Mouse (Mus musculus) heart, embryonic 15.5 days (tissue): Measurements from ENCODE around the gene Plcl2. TPM values are rescaled to one million over a fixed set of nuclear protein-coding genes. Genes with fewer than 3 reads are reported as not detected.

Experiments
- ATAC-seq: fragments of 200-750 bp; cut with Nextera tagmentation; replicated peaks from 2 replicates; pipeline ENCODE4 v1.8.0; 2017; ENCODE audit warnings: low read depth, moderate TSS enrichment; ENCODE audit not compliant: insufficient number of reproducible peaks, insufficient read depth, low FRiP score
- H3K27ac ChIP-seq: fragments of 300-500 bp; sonication (generic); 2 replicates; pipeline ENCODE4 v1.5.1; 2015; ENCODE audit warnings: mild to moderate bottlenecking, inconsistent platforms
- H3K27me3 ChIP-seq: fragments of 300-500 bp; sonication (generic); 2 replicates; pipeline ENCODE4 v1.6.1; 2015; ENCODE audit warnings: inconsistent platforms
- H3K36me3 ChIP-seq: fragments of 300-500 bp; sonication (generic); 2 replicates; pipeline ENCODE4 v1.6.1; 2015; ENCODE audit warnings: mild to moderate bottlenecking, inconsistent platforms
- H3K4me1 ChIP-seq: fragments of 300-500 bp; sonication (generic); replicated peaks from 2 replicates; pipeline ENCODE4 v1.6.1; 2015; ENCODE audit warnings: inconsistent platforms
- H3K4me2 ChIP-seq: fragments of 300-500 bp; sonication (generic); 2 replicates; pipeline ENCODE4 v1.6.1; 2015; ENCODE audit warnings: inconsistent platforms, mild to moderate bottlenecking, moderate library complexity
- H3K4me3 ChIP-seq: fragments of 300-500 bp; sonication (generic); 2 replicates; pipeline ENCODE4 v1.5.1; 2015; ENCODE audit warnings: mild to moderate bottlenecking, inconsistent platforms
- H3K9ac ChIP-seq: fragments of 300-500 bp; sonication (generic); 2 replicates; pipeline ENCODE4 v1.6.1; 2015; ENCODE audit warnings: mild to moderate bottlenecking, inconsistent platforms
- H3K9me3 ChIP-seq: fragments of 300-500 bp; sonication (generic); replicated peaks from 2 replicates; pipeline ENCODE4 v1.6.1; 2016; ENCODE audit warnings: inconsistent platforms
- WGBS: fragments of 180-500 bp; shearing (Covaris S2); methylation state at CpG from one replicate; pipeline ENCODE4 v1.1.7; 2015; ENCODE audit warnings: mixed read lengths; 5-methylcytosine and 5-hydroxymethylcytosine counted together
- polyA plus RNA-seq: library from polyadenylated mRNA; unstranded; fragments of >200 nt; fragmentation: Nextera tagmentation; extraction: Ambion mirVana; gene quantifications from 2 replicates; pipeline ENCODE4 v1.2.1, GENCODE M21; 2015

The Plcl2 gene
- polyA plus RNA-seq, 1 experiment from 2014 or later: 2.9 TPM

DNA sequence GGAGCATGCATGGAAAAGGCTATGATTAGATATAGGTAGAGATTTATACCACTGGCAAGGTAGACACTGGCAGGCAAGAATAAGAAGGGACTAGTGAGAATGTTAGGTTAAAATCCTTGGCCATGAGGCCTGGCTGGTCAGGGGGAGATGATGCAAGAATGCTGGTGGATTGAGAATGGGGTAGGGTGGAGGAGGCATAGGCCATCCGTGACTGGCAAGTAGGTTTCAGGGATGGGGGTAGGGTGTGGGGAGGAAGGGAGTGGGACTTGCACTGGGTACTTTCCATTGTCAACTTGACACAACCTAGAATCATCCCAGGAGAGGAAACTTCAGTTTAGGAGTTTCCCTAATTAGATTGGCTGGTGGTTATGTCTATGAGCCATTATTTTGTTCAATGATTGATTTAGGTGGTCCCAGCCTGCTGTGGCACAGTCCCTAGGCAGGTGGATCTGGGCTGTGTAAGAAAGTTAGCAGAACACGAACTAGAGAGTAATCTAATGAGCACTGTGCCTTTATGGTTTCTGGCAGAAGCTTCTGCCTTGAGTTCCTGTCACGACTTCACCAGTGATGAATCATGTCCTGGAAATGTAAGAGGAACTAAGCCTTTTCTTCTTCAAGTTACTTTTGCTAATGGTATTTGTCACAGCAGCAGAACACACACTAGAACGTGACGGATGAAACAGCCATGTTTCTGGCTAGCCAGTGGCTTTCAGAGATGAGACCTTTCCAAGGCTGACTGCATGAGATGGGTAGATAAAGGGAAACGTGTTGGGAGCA is 4.9 kb upstream of the Plcl2 start:
- peaks cover 4% of the 10 kb centered on the region; the same call in 1 of the 2 replicates for H3K4me1 ChIP-seq
- ATAC-seq: no peak
- H3K4me3 ChIP-seq: no peak overlapping the region
- no peaks in the 10 kb centered on the region for H3K27me3 ChIP-seq
- H3K9ac ChIP-seq: no peak overlapping the region
- no peak overlapping the region for H3K4me2 ChIP-seq
- H3K36me3 ChIP-seq: no peaks in the 10 kb centered on the region
- no peak overlapping the region for H3K27ac ChIP-seq
- 64% methylated on average over 6 of the region's 6 CpGs for WGBS
- no peaks in the 10 kb centered on the region for H3K9me3 ChIP-seq

DNA sequence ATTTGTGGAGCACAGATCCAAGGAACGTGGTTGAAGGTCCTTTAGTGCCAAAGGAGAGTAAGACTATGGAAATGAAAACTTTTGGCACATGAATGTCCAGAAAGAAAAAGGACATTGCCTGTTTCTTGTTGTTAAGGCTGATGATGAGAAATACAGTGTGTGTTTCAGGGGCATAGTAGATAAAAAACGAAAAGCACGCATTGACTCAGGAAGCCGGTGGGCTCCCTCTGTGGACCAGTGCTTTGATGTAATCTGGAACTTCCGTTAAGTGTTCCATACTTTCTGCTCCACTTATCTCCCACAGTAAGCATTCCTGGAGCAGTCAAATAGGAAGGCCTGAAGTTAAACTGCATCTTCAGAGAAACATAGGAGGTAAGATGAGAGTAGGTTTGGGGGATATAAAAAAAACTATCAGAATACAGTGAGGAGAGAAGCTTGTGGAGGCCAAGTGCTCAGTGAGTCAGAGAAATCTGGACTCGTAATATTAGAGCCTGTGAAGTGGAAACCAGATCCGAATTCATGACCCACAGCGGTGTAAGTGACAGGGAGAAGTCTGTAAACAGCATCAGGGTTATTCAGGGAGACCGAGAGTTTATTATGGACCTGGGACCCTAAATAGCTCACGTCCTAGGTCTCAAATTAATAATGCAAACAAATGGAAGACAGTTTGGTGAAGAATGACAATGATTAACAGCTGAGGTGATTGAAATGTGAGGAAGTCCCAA is 3.1 kb upstream of the Plcl2 start:
- Histone ChIP-seq H3K4me2 (no peak overlapping the region), H3K36me3 (no peaks in the 10 kb centered on the region), H3K4me3 (no peak overlapping the region), H3K27ac (no peak overlapping the region), H3K9me3 (no peaks in the 10 kb centered on the region), H3K9ac (no peak overlapping the region), H3K27me3 (no peaks in the 10 kb centered on the region), H3K4me1 (peaks cover 7% of the 10 kb centered on the region)
- no peak for ATAC-seq
- 64% methylated on average over 10 of the region's 10 CpGs for WGBS

DNA sequence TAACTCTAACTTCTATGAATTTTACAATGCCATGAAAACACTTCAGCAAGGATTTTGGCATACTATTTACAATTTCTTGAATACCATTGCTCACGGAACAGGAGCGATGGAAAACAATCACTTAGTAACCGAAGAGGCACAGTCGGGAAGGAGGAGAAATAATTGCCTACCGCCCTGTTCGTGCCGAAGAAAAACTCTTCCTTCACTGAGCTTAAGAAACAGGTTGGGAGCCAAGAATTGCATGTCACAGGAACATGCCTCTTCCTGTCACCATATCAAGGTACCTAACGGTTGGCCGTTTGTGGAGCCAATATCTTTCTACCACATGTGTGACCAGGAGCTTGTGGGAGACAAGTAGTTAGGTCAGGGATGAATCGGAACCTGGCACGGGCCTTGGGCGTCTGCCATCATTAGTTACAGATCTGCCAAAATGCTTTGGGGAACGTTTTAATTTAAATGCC is 2.3 kb upstream of the Plcl2 start:
- no peak for ATAC-seq
- Histone ChIP-seq H3K9ac (no peak overlapping the region), H3K36me3 (no peaks in the 10 kb centered on the region), H3K4me3 (no peak overlapping the region), H3K9me3 (no peaks in the 10 kb centered on the region), H3K27ac (no peak overlapping the region), H3K4me1 (peaks cover 7% of the 10 kb centered on the region), H3K4me2 (no peak overlapping the region), H3K27me3 (no peaks in the 10 kb centered on the region)
- WGBS: 69% methylated on average over 13 of the region's 13 CpGs

DNA sequence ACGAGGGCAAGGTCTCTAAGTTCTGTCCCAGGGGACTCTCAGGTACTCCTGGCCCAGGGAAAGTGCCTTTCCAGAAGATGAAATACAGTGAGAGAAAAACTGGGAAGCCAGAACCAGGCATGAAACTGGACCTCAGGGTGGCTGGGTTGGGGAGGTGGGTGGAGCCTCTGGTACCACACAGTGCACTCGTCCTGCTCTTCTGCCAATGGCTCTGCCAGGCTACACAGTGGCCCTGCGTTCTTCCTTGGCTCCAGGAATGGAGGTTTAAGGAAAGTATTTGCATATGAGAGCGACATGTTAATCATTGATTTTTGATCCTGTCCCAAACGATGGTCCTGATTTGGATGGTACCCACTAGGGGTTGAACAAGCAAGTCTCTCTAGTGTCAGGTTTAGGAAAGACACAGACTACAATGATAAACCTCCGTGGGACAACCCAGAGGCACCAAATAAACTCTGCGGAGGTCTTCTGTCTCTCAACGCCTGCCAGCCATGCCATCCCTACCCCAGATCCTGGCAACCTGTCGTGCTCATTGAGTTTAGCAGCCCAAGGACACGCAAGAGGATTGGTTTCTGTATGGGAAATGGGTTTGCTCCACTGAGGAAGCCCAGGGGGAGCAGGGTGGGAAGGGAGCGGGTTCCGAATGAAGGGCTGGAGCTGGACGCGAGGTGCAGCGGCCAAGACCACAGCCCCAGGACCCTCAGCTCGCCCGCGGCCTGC is 988 bp upstream of the Plcl2 start:
- Histone ChIP-seq H3K9me3 (no peaks in the 10 kb centered on the region), H3K4me3 (peak overlapping the region; percentile 88), H3K27ac (0 out of 2 replicates have a peak overlapping the region, but pooled peaks have one; percentile 87), H3K4me2 (peak overlapping the region; percentile 75), H3K9ac (peak overlapping the region; percentile 79), H3K4me1 (peaks cover 10% of the 10 kb centered on the region), H3K36me3 (no peaks in the 10 kb centered on the region), H3K27me3 (no peaks in the 10 kb centered on the region)
- WGBS: 27% methylated on average over 18 of the region's 18 CpGs
- ATAC-seq: no peak

DNA sequence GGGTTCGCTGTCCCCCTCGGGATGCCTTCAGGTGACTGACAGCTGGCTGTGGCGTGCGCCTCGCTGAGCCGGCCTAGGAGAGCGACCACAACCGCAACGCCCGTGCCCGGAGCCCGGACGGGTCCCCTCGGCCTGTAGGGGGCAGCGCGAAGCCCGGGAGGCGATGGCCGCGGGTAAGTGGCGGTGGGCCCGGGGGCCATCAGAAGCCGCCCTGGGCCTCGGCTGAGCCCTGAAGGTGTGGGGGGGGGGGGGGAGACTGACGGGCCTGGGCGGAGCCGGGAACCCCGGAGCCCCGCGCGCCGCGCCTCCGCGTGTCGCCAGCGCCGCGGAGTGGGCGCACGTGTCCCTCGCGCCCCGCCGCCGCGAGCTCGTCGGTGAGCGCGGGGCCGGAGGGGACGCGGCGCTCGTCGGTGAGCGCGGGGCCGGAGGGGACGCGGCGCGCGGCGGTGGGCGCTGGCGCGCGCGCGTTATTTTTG is 390 bp upstream of the Plcl2 start:
- Histone ChIP-seq H3K36me3 (no peaks in the 10 kb centered on the region), H3K9me3 (no peaks in the 10 kb centered on the region), H3K4me3 (peak overlapping the region; percentile 88), H3K9ac (peak overlapping the region; percentile 79), H3K27me3 (no peaks in the 10 kb centered on the region), H3K4me1 (peaks cover 10% of the 10 kb centered on the region), H3K27ac (peak overlapping the region; percentile 87), H3K4me2 (peak overlapping the region; percentile 75)
- peak; percentile 82 for ATAC-seq
- under 1% methylated on average over 60 of the region's 72 CpGs for WGBS

DNA sequence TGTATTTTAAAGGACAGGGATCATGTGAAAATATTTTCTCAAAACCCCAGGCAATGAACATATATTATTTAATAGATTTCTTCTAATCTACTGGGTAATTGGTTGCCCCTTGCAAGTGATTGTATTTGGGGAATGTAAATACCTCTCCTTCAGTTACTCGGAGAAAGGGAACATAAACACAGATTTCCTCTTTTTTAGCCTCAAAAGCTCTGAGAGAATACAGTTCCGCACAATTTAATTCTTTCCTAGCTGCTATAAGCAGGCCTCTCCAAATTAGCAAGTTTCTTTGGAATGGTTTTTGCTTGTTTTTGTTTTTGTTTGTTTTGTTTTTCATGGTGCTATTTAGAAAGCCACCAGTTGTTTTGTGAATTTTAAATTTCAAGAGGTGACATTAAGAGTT is 1.1 kb downstream of the Plcl2 start:
- H3K4me2 ChIP-seq: peak overlapping the region; percentile 75
- H3K9me3 ChIP-seq: no peaks in the 10 kb centered on the region
- H3K4me3 ChIP-seq: peak overlapping the region; percentile 88
- ATAC-seq: no peak
- peak overlapping the region; percentile 87; the same call in 1 of the 2 replicates for H3K27ac ChIP-seq
- no peaks in the 10 kb centered on the region for H3K36me3 ChIP-seq
- peaks cover 10% of the 10 kb centered on the region for H3K4me1 ChIP-seq
- whole genome bisulfite sequencing: 65% methylated on average over 2 of the region's 2 CpGs
- H3K27me3 ChIP-seq: no peaks in the 10 kb centered on the region
- H3K9ac ChIP-seq: peak overlapping the region; percentile 79; the same call in 1 of the 2 replicates

DNA sequence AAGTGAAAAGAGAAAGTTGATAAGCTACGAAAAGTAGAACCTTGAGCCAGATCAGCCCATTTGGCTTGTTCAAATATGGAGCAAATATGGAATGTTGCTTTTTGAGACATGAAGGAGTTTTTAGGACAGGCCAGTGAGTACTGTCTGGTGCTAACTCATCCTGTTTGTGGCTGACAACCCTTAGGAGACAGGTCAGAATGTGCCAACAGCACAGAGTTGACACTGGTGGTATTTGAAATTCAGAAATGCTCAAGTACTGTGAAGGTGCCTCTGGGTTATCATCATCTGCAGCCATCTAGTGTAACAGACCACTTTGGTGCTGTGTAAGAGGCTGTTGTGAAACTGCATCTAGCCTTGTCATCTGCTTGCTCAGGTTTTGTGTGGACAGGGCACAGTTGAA is 1.5 kb downstream of the Plcl2 start:
- Histone ChIP-seq H3K27ac (no peak overlapping the region), H3K27me3 (no peaks in the 10 kb centered on the region), H3K4me2 (peak overlapping the region; percentile 75), H3K9me3 (no peaks in the 10 kb centered on the region), H3K4me3 (peak overlapping the region; percentile 88), H3K4me1 (peaks cover 10% of the 10 kb centered on the region), H3K9ac (no peak overlapping the region), H3K36me3 (no peaks in the 10 kb centered on the region)
- WGBS: 62% methylated on average over 1 of the region's 1 CpGs
- no peak for ATAC-seq

DNA sequence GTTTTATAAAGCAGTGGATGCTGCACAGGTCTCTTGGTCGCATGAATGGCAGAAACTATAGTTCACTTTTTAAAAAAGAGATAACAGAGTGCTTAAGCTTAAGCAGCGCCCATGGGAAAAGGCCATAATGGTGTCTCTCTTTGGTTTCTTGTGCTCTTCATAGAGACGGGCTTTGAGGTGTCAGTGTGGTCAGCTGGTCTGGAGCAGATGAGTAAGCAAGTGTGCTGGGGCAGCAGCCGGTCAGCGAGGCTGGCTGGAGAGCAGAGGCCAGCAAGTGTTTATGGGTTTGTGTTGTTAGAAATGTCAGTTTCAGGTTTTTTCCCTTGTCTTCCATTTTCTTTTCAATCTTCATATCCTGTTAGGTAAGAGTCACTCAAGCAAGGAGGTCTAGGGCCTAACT is 3.0 kb downstream of the Plcl2 start:
- Histone ChIP-seq H3K36me3 (no peaks in the 10 kb centered on the region), H3K27ac (no peak overlapping the region), H3K9ac (no peak overlapping the region), H3K9me3 (no peaks in the 10 kb centered on the region), H3K4me2 (no peak overlapping the region), H3K4me1 (peaks cover 10% of the 10 kb centered on the region), H3K27me3 (no peaks in the 10 kb centered on the region), H3K4me3 (no peak overlapping the region)
- no peak for ATAC-seq
- 82% methylated on average over 5 of the region's 5 CpGs for WGBS

DNA sequence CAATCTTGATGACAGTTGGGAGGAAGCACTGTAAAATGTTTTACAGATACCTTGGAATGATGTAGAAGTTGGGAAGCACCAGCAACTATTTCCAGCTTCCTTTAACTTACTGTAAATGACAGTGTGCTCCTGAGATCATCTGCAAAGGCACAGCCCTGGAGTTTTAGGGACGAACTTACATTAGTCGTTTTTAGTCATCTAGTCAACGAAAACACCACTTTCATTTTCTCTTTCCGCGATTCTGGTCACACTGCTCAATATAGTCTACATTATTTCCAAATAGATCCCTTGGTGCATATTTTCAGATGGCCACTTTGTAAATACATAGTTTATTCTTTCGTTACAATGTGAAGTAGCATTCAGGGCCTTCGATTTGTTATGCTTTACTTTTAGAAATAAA is 3.6 kb downstream of the Plcl2 start:
- Histone ChIP-seq H3K4me3 (no peak overlapping the region), H3K4me2 (no peak overlapping the region), H3K4me1 (peaks cover 12% of the 10 kb centered on the region), H3K27ac (no peak overlapping the region), H3K9ac (no peak overlapping the region), H3K9me3 (no peaks in the 10 kb centered on the region), H3K36me3 (no peaks in the 10 kb centered on the region), H3K27me3 (no peaks in the 10 kb centered on the region)
- 91% methylated on average over 7 of the region's 7 CpGs for WGBS
- no peak for ATAC-seq

DNA sequence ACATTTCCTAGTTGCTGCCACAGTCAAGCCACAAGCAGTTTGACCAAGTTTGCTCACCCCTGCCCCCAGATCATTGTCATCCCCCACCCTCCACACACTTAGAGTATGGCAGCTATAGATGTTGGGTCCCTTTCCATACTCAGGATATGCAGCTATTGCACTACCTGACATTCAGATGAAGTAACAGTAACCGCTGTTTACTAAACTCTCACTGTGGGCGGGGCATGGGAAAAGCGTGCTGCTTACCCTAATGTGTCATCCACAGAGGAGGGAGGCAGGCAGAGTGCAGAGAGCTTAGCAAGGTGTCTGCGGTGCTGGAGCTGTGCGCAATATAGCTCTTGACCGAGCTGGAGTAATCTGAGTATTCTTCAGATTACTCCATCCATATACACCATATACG is 4.2 kb downstream of the Plcl2 start:
- Histone ChIP-seq H3K36me3 (no peaks in the 10 kb centered on the region), H3K27me3 (no peaks in the 10 kb centered on the region), H3K4me3 (no peak overlapping the region), H3K4me2 (no peak overlapping the region), H3K9me3 (no peaks in the 10 kb centered on the region), H3K4me1 (peaks cover 11% of the 10 kb centered on the region), H3K27ac (no peak overlapping the region), H3K9ac (no peak overlapping the region)
- ATAC-seq: no peak
- 94% methylated on average over 7 of the region's 7 CpGs for WGBS

DNA sequence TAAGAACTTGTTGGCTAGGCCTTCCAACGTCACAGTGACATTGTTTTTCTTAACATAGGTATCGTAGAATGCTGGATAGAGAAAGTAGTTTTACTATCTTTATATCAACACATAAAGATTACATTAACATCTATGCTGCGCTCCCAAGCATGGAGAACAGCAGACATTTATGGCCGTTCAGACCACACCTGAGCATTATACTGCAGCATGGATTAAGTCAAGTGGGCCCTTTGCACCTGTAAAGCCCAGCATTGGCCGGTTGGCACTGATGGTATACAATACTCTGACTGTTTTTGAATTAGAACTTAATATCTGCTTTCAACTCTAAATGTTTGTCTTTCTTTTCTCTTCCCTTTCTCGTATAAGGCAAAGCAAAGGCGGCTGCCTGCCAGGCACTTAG is 4.8 kb downstream of the Plcl2 start:
- H3K9ac ChIP-seq: no peak overlapping the region
- no peaks in the 10 kb centered on the region for H3K9me3 ChIP-seq
- ATAC-seq: no peak
- H3K4me1 ChIP-seq: peaks cover 8% of the 10 kb centered on the region
- no peak overlapping the region for H3K4me3 ChIP-seq
- 82% methylated on average over 7 of the region's 7 CpGs for WGBS
- no peak overlapping the region for H3K27ac ChIP-seq
- H3K27me3 ChIP-seq: no peaks in the 10 kb centered on the region
- H3K36me3 ChIP-seq: no peaks in the 10 kb centered on the region
- H3K4me2 ChIP-seq: no peak overlapping the region
